Mouse (Mus musculus) mouse embryonic stem cell (cell line): ENCODE results near the gene St3gal6.

ENCODE experiments used
- in situ Hi-C, 2 experiments: fragments of 300-500 bp; cut with MboI; formaldehyde crosslinking; loops; 1 replicate in 1 of 2; 3 replicates in 1 of 2; pipeline ENCODE4 v1.14.3; 2019 to 2020; ENCODE audit warnings: low sequenced_read_pairs in 2 of 2, low pct_unique_long_range_greater_than_20kb in 1 of 2, mixed read lengths in 1 of 2; ENCODE audit not compliant: unreplicated experiment in 1 of 2

St3gal6 gene

DNA sequence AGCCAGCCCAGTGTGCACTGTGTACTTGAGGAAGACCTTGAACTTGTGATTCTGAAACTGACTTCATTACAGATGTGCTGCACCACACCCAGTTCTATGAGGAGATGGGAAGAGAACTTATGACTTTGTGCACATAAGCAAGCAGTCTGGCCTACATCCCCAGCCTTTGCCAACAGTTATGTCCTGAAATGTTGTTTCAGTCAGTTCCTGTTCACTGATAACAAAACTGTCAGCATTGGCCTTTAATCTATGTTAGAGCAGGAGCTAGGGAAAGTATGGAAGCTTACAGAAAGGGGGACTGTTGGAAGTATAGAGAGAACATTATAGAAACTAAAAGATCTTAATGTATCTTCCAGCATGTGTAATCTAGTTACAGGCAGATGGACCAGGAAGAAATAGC lies 70.2 kb downstream of the St3gal6 start:
- in situ Hi-C loops: no loop called here

DNA sequence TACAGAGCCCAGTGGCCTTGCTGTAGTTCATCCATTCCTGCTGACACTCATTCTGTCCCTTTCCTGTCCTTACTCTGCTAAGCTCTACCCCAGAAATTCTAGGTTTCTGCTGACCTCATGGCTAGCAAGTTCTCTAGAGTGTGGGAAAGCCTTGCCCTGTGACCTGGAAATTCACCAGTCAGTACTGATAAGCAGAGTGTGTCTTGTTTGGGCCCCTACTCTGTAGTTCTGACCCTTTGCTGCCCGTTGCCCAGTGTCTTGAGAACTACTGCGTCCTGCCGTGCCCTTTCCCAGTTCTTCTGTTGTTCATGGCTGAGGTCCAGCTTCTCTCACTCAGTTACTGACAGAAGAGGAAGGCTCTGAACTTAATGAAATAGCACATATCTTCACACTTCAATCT lies 70.9 kb downstream of the St3gal6 start:
- in situ Hi-C loops: no loop called here

DNA sequence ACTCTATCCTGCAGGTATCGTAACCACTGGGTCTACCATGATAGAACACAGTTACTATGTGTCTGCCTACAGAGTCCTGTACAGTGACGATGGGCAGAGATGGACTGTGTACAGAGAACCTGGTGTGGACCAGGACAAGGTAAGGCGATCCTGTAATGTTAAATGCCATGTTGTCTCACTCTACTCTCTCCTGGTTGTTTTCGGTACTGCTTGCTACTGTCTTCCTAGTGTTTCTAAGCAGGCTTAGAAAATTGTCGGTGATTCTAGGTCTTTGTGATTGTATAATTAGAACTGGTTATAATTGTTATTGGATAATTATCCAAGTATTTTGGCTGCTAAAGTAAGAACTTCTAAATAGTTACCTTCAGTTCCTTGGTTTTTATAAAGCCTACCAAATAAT lies 72.4 kb downstream of the St3gal6 start:
- in situ Hi-C loops: no loop called here

DNA sequence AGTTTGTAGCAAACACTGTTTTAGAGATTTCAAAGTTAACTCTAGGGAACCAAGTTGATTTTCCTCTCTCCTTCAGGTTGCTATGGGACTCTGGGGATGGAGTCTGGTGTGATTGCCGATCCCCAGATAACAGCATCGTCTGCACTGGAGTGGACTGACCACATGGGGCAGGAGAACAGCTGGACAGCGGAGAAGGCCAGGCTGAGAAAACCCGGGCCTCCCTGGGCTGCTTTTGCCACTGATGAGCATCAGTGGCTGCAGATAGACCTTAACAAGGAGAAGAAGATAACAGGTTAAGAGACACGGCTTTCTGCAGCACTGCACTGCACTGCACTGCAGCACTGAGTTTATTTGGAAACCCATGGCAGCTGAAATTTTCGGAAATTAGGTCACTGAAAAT lies 73.4 kb downstream of the St3gal6 start:
- in situ Hi-C loops: no loop called here

DNA sequence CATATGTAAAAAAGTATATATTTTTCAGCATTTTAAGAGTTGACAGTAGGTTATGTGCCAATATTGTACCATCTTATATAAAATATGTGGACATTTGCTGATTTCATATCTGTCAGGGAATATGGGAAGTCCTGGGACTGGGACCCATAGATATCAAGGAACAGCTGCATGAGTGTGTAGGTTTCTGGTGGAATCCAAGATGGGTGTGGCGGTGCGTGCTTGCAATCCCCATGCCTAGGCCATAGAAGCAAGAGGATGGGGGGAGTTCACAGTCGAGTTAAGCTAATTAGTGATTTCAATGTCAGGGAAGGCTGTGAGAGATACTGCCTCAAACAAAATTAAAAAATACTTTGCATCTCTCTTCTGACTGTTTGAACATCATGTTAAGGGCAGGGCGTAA lies 75.0 kb downstream of the St3gal6 start:
- in situ Hi-C loops: no loop called here

DNA sequence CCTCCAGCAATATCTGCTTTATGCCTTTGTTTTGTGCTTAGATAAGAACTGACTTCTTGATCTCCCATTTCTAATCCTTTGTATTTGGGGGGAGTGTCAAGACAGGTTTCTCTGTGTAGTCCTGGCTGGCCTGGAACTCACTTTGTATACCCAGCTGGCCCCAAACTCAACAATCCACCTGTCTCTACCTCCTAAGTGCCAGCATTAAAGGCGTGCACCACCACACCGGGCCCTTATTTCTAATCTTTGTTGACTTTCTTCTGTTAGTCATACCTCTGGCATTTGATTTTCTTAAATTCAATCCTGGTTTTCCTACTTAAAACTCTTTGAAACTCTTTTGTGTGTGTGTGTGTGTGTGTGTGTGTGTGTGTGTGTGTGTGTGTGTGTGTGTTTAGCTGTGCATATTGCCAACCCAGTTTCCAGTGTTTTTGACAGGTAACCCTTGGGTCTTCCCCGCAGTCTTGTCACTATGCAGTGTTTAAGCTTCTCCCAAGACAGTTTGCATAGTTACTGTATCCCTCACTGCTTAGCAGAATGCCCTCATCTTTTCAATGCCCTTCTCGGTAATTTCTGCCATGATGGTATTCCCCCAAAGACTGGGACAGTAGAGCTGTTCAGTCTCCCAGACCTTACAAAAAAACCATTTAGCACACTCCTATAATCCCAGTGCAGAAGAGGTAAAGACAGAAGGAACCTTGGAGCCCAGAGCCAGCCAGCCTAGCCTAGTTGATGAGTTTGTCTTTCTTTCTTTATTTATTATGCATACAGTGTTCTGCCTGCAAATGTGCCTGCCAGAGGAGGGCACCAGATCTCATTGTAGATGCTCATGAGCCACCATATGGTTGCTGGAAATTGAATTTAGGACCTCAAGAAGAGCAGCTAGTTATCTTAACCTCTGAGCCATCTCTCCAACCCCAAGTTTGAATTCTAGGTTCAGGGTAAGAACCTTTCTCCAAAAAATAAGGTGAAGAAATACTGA lies 77.5 kb downstream of the St3gal6 start:
- in situ Hi-C loops: no loop called here

DNA sequence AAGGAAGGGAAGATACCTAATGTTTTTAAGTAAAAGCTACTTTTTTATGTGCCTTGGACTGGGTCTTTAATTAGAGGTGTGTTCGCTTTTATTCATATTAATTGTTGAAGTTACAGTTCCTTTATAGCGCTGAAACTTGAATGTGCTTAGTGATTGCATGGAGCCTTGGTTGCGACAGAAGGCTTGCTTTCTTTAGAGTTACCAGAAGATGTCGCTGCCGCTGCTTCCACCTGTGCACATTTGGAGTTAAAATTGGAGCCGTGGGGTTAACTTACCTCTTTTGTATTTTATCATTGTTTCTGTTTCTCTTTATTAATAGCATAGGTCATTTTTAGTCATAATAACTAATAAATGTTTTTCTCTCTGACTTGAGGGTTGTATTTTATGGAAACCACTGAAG lies 79.3 kb downstream of the St3gal6 start:
- in situ Hi-C loops: no loop called here

DNA sequence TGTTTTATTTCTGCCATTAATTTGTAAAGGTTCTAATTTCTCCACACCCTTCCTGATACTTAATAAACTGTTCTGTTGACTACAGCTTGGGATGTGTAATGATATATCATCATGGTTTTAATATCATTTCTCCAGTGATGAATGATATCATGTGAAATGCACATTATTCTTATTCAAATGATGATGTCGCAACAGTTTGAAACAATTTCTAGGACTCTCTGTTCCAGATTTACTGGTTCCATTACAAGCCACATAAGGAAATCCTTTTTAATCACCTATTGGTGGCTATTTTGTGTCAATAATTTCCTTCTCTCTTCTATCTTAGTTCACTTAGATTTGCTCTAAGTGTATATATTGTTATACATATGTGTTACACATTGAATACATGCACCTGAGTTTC lies 91.7 kb downstream of the St3gal6 start:
- in situ Hi-C loops: no loop called here

DNA sequence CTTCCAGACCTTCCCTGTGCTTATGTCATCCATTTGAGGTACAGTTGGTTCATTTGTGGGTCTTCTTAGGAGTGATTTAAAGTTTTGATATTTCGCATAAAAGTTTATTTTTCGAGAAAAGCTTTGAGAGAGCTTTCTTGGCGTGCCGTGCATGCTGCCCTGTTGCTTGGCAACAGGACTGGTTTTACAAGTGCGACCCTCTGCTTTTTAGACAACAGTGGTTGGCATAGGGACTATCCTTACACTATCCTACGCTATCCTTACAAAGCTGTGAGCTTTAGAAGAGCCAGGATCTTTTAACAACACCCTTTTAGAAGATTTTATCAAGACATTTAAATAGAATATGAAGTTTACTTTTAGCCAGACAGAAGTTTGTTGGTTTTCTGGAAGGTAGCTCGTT lies 93.8 kb downstream of the St3gal6 start:
- in situ Hi-C loops: no loop called here

DNA sequence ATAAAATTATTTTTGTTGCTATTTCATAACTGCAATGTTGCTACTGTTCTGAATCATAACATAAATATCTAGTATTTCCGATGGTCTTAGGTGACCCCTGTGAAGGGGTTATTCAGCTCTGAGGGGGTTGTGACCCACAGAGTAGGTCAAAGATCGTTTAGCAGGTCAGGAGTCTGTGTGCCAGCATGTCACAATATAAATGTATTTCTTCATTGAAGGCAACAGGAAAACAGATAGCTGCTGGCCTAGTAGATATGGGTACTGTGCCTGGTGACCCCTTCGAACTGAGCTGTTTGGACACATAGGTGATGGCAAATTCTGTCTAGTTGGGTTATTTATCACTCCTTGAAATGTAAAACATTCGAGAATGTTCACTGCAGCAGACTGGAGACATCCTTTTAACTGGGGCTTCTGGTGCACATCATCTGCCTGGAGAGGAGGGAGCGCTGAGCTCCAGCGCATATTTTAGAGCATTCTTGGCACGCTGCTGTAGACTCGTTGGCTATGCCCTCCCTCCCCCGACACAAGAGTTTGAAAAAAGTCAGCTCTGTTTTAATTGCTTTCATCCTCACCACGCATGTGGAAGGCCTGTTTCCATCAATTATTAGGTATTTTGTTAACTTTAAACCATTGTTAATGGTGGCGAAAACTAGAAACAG lies 102.2 kb downstream of the St3gal6 start:
- in situ Hi-C loops: no loop called here
